Comparison of ENCODE assay signal across 9 mouse cellular contexts in the genomic region with DNA sequence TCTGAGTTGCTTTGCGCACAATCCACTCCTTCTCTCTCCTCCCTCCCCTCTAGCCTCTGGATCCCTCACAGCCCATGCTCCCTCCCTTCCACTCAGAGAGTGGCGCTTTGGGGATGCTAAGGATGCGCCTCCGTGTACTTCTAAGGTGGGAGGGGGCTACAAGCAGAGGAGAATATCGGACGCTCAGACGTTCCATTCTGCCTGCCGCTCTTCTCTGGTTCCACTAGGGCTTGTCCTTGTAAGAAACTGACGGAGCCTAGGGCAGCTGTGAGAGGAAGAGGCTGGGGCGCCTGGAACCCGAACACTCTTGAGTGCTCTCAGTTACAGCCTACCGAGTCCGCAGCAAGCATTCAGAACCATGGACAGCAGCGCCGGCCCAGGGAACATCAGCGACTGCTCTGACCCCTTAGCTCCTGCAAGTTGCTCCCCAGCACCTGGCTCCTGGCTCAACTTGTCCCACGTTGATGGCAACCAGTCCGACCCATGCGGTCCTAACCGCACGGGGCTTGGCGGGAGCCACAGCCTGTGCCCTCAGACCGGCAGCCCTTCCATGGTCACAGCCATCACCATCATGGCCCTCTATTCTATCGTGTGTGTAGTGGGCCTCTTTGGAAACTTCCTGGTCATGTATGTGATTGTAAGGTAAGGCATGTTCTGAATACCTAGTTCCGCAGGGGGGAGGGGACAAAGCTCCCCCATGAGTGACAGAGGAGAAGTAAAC. TPM values are rescaled to one million over a fixed set of nuclear protein-coding genes. Genes with fewer than 3 reads are reported as not detected.
DNase-seq lines count a peak whose midpoint lies in the region; ATAC-seq lines count a peak whose summit lies in the region.
"Had no signal": no experiment of that assay in that cellular context is flagged by ENCODE, and none has a peak within 500 bp of the region (broad histone marks: within the 10 kb centered on the region; RNA-seq: fewer than 3 reads in every experiment).

No protein-coding gene starts in this region.

- H3K27me3 ChIP-seq in forebrain, embryonic 13.5 days: peaks cover 7% of the 10 kb centered on the region
- H3K27me3 ChIP-seq in intestine, embryonic 15.5 days (replicated peaks): 0 out of 2 replicates have a peak, but pooled peaks cover 3% of the 10 kb centered on the region

- ATAC-seq in forebrain, embryonic 13.5 days: peak; percentile 85
- ATAC-seq in intestine, embryonic 15.5 days: peak; percentile 58; the same call in 1 of the 2 replicates

- peak; percentile 10 to 12 for DNase-seq in layer of hippocampus, postnatal 25 days (ENCODE audit: extremely low spot score in 1 of 2, low spot score in 1 of 2)
- DNase-seq in layer of hippocampus, adult 9-10 months (ENCODE audit: low spot score): no peak
- DNase-seq in adrenal gland, adult 18-20 months (ENCODE audit: low spot score in 2 of 2): peak; percentile 16 to 20
- DNase-seq in lung, postnatal 4 days: peak; percentile 29 to 38
- peak; percentile 26 to 32 for DNase-seq in right cerebral cortex, adult 2 months (ENCODE audit: low spot score in 2 of 2)
- DNase-seq in MN1 (ENCODE audit: low spot score): no peak

- 5% methylated on average over 25 of the region's 25 CpGs for WGBS in forebrain, embryonic 13.5 days
- WGBS in intestine, embryonic 15.5 days: 5% methylated on average over 25 of the region's 25 CpGs

- H3K27ac ChIP-seq in forebrain, embryonic 13.5 days: no peak overlapping the region
- H3K27ac ChIP-seq in intestine, embryonic 15.5 days: no peak overlapping the region
- H3K27ac ChIP-seq: embryonic facial prominence, embryonic 15.5 days had no signal

- H3K36me3 ChIP-seq in forebrain, embryonic 13.5 days (ENCODE audit: poor library complexity, severe bottlenecking): no peaks in the 10 kb centered on the region
- H3K36me3 ChIP-seq in intestine, embryonic 15.5 days: no peaks in the 10 kb centered on the region
- H3K36me3 ChIP-seq: embryonic facial prominence, embryonic 15.5 days had no signal

- peak overlapping the region; percentile 27 for H3K4me3 ChIP-seq in forebrain, embryonic 13.5 days
- H3K4me3 ChIP-seq in intestine, embryonic 15.5 days (replicated peaks): no peak overlapping the region
- H3K4me3 ChIP-seq: embryonic facial prominence, embryonic 15.5 days had no signal

- H3K9ac ChIP-seq in forebrain, embryonic 13.5 days: peak overlapping the region; percentile 34; the same call in 1 of the 2 replicates
- H3K9ac ChIP-seq in intestine, embryonic 15.5 days: no peak overlapping the region
- H3K9ac ChIP-seq: embryonic facial prominence, embryonic 15.5 days had no signal

- peak overlapping the region; percentile 54 for H3K4me2 ChIP-seq in forebrain, embryonic 13.5 days
- H3K4me2 ChIP-seq in intestine, embryonic 15.5 days (replicated peaks): no peak overlapping the region
- H3K4me2 ChIP-seq: embryonic facial prominence, embryonic 15.5 days had no signal

- H3K9me3 ChIP-seq in forebrain, embryonic 13.5 days (replicated peaks): no peaks in the 10 kb centered on the region
- H3K9me3 ChIP-seq in intestine, embryonic 15.5 days: no peaks in the 10 kb centered on the region
- H3K9me3 ChIP-seq: embryonic facial prominence, embryonic 15.5 days had no signal

- no peaks in the 10 kb centered on the region for H3K4me1 ChIP-seq in forebrain, embryonic 13.5 days
- H3K4me1 ChIP-seq in intestine, embryonic 15.5 days (replicated peaks): no peaks in the 10 kb centered on the region
- H3K4me1 ChIP-seq: embryonic facial prominence, embryonic 15.5 days had no signal

RNA-seq across cellular contexts. Expression of a gene that starts 27.1 kb away (rescaled TPM):
- not detected for total RNA-seq in layer of hippocampus, postnatal 25 days (2021)
- total RNA-seq in adrenal gland, adult 18-20 months (2021): not detected
- polyA plus RNA-seq in forebrain, embryonic 13.5 days (2015; fragmentation: Nextera tagmentation; extraction: Ambion mirVana): not detected in 2 replicates
- not detected in 2 replicates for polyA plus RNA-seq in intestine, embryonic 15.5 days (2015; fragmentation: Nextera tagmentation; extraction: Ambion mirVana)
- polyA plus RNA-seq: embryonic facial prominence, embryonic 15.5 days had no signal

RNA-seq across cellular contexts. Expression of a gene that starts 30.4 kb away (rescaled TPM):
- total RNA-seq in layer of hippocampus, postnatal 25 days (2021): 1 to 10 TPM; 4.7 to 5.0 TPM
- total RNA-seq in adrenal gland, adult 18-20 months (2021): 1 to 10 TPM in 1 of 2 experiments, under 1 TPM in 1; 0.93 to 1.2 TPM
- polyA plus RNA-seq in forebrain, embryonic 13.5 days (2015; fragmentation: Nextera tagmentation; extraction: Ambion mirVana): 0.92 and 1.8 TPM in 2 replicates
- 0.20 and 0.86 TPM in 2 replicates for polyA plus RNA-seq in intestine, embryonic 15.5 days (2015; fragmentation: Nextera tagmentation; extraction: Ambion mirVana)
- polyA plus RNA-seq: embryonic facial prominence, embryonic 15.5 days had no signal

Comparison
In these comparisons a context has a peak if more than half of its experiments do, and no peak if none do; other contexts are left out.
1. DNase-seq: peak in layer of hippocampus, postnatal 25 days (2 of 2), adrenal gland, adult 18-20 months (2 of 2), lung, postnatal 4 days (2 of 2) and right cerebral cortex, adult 2 months (2 of 2); none in layer of hippocampus, adult 9-10 months (single experiment) and MN1 (single experiment).